Mouse (Mus musculus) olfactory bulb, adult 2 months (tissue): ENCODE results near the gene Sh3rf3.

ENCODE experiments used
- CTCF ChIP-seq: fragments of 200-500 bp; IDR thresholded peaks from 2 replicates; pipeline ENCODE4 v1.5.1; 2012; ENCODE audit warnings: low read depth, mild to moderate bottlenecking, low read length, moderate library complexity; ENCODE audit not compliant: insufficient read depth
- POLR2A ChIP-seq: fragments of 200-500 bp; IDR thresholded peaks from 2 replicates; pipeline ENCODE4 v1.6.1; 2012; ENCODE audit warnings: mild to moderate bottlenecking, low read depth, low read length, moderate library complexity; ENCODE audit not compliant: insufficient read depth

DNA sequence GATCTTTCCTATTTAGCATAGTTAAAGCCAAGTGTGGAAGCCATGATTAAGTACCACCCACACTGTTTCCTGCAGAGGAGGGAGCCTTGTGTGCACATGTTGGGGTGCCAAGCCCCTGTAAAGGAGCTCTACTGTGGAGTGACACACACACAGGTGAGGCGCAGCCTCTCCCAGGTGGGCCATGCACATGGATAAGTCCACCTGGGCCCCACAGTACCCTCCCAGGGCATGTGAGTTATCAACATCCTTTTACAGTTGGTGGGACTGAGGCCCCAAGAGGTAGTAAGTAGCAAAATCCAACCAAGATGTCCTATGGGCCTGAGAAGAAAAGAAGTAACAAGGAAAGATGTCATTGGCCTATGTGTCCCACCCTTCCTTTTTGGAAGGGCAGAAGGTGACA, 305.8 kb downstream of the Sh3rf3 start:
- TF ChIP-seq CTCF (no peak), POLR2A (no peak)
